Mouse (Mus musculus) cerebellum, adult 18-20 months (tissue): ENCODE measurements around the gene Pkd1.
A peak's percentile ranks its signal among the peaks of the same experiment; 100 is the strongest.

Experiments used
- DNase-seq, 2 experiments: peaks; one replicate each; pipeline ENCODE4 v3.0.0; 2021

Pkd1 gene

DNA sequence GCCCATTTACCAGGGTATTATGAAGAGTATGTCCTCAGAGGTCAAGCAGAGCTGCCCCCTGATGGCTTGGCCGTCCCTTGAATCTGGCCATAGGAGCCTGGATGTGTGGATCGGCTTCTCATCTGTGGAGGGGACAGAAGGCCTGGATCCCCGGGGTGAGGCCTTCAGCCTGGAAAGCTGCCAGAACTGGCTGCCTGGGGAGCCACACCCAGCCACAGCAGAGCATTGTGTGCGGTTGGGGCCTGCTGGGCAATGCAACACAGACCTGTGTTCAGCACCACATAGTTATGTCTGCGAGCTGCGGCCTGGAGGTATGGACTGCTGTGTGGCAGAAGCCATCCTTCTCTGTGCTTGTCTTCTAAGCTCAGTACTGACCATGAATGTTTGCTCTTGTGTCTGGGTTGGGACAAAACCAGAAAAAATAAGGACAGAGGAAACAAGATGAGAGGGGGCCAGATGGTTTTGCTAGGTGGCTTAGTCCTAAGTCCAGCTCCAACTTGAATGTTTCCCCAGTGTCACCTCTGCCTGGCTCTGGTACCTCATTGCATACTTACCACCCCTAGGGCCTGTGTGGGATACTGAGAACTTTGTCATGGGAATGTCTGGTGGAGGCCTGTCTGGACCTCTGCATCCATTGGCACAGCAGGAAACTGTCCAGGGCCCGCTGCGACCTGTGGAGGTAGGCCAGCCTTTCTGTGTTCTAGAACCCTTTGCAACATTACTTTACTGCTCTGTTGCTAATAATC is 17.6 kb downstream of the Pkd1 start:
- DNase-seq = peak in 1 of 2 experiments; percentile 28

DNA sequence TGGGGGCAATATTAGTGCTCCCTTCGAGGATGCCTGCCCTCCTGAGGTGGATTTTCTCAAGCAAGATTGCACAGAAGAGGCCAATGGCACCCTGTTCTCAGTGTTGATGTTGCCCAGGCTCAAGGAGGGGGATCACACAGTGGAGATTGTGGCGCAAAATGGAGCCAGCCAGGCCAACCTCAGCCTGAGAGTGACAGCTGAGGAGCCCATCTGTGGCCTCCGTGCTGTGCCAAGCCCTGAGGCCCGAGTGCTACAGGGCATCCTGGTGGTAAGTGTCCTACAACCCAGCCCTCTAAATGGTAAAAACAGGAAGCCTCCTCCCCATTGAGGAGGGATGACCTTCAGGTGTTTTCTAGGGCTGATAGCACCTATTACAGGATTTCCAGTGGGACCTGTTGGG is 20.2 kb downstream of the Pkd1 start:
- peak; percentile 47 to 52 for DNase-seq

DNA sequence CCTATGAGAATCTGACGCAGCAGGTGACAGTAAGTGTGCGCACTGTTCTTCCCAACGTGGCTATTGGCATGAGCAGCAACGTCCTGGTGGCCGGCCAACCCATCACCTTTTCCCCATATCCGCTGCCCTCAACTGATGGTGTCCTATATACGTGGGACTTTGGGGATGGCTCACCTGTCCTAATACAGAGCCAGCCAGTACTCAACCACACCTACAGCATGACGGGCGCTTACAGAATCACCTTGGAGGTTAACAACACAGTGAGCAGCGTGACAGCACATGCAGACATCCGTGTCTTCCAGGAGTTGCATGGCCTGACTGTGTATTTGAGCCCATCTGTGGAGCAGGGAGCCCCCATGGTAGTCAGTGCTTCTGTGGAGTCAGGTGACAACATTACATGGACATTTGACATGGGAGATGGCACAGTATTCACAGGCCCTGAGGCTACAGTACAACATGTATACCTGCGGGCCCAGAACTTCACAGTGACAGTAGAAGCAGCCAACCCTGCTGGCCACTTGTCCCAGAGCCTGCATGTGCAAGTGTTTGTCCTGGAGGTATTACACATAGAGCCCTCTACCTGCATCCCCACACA is 23.1 kb downstream of the Pkd1 start:
- DNase-seq = no peak

DNA sequence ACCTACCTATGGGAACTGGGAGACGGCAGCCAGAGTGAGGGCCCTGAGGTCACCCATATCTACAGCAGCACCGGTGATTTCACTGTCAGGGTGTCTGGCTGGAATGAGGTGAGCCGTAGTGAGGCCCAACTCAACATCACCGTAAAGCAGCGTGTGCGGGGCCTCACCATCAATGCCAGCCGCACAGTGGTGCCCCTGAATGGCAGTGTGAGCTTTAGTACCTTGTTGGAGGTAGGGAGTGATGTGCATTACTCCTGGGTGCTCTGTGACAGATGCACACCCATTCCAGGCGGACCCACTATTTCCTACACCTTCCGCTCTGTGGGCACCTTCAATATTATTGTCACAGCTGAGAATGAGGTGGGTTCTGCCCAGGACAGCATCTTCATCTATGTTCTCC is 24.2 kb downstream of the Pkd1 start:
- no peak for DNase-seq

DNA sequence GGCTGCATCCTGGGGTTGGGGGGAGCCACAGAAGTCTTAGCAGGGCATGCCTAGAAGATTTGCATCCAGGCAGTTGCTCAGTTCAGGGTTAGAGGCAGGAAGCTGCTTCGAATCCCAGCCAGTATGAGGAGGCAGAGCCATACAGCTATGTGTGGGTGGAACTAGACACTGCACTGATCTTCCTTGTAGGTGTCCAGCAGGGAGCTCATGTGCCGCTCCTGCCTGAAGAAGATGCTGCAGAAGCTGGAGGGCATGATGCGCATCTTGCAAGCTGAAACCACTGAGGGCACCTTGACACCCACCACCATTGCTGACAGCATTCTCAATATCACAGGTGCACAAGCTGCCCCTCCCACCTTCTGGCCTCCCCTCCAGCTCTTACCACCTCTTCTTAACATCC is 29.9 kb downstream of the Pkd1 start:
- DNase-seq = no peak

DNA sequence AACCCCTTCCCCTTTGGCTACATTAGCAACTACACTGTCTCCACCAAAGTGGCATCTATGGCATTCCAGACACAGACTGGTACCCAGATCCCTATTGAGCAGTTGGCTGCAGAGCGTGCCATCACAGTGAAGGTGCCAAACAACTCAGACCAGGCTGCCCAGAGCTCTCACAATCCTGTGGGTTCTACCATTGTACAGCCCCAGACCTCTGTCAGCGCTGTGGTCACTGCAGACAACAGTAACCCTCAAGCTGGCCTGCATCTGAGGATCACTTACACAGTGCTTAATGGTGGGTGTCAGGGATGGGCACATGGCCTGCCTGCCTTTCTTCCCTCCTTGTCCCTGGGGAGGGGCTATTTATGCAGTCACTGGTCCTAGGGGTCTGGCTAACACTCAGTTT is 30.7 kb downstream of the Pkd1 start:
- DNase-seq = no peak

DNA sequence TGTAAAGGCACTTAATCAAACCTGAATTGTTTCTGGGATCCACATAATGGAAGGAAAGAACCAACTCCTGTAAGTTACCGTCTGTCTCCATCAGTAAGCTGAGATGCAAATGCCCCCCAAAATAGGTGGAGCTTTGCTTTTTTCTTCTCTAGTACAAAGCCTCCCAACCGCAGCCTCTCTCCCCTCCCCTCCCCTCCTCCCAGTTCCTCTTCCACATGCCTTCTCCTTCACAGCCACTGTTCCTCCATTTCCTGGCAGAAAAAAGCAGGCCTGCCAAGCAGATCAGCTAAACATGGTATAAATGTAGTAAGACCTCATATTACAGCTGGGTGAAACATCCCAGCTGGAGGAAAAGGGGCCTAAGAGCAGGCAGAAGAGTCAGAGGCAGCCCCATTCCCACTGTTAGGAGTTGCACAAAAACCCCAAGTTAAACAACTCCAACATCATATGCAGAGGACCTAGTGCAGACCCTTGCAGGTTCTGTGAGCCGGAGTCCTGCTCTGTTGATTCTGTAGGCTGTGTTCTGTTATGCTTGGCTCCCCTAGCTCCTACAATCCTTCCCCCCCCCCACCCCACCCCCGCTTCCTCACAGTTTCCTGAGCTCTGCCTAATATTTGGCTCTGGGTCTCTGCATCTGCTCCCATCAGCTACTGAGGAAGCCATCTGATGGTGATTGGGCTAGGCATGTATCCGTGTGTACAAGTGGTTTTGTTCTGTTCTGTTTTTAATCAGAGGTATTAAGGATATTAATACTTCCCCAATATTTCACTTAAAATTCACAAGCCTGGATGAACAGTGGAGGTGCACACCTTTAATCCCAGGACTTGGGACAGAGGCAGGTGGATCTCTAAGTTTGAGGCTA is 34.2 kb downstream of the Pkd1 start:
- DNase-seq = no peak

DNA sequence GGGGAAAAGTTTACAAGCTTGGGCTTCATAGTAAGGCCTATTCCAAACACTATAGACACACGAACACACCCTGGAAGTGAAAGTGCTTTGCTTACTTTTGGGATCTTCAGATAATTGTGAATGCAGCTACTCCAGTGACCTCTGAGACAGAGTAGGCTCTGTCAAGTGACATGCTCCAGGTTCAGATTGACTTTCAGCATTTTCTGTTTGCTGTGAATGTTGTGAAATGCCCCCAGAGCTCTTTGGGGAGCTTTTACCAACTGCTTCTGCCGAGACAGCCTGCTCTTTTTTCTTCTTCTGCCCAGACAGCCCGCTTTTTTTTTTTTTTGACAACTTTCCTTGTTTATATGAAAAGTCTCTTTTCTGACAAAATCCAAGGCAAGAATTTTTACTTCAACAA is 34.9 kb downstream of the Pkd1 start:
- no peak for DNase-seq

DNA sequence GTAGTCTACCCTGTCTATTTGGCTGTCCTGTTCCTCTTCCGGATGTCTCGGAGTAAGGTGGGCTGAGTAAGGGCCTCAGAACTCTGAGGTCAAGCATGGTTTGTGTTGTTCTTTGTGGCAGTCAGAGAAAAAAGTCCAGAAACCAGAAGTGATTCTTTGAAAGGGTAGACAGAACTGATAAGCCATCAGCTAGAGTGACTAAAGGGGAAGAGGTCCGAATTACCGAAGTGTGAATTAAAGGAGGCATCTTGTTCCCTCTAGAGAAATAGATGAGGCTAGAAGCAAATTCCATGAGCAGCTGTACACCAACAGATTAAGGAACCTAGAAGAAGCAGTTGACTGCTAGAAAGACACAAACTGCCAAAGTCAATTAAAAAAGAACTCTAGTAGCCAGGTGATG is 36.9 kb downstream of the Pkd1 start:
- DNase-seq = no peak

DNA sequence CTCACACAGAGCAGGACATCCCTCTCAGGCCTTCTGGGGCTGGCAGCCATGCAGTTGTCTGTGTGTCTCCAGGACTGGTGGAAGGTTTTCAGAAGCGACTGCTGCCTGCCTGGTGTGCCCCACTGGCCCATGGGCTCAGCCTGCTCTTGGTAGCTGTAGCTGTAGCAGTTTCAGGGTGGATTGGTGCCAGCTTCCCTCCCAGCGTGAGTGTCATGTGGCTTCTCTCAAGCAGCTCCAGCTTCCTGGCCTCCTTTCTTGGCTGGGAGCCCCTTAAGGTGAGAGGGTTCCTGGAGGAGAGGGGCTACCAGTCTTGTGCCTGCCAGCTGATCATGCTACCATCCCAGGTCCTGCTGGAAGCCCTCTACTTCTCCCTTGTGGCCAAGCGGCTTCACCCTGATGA is 41.3 kb downstream of the Pkd1 start:
- peak; percentile 71 to 78 for DNase-seq

DNA sequence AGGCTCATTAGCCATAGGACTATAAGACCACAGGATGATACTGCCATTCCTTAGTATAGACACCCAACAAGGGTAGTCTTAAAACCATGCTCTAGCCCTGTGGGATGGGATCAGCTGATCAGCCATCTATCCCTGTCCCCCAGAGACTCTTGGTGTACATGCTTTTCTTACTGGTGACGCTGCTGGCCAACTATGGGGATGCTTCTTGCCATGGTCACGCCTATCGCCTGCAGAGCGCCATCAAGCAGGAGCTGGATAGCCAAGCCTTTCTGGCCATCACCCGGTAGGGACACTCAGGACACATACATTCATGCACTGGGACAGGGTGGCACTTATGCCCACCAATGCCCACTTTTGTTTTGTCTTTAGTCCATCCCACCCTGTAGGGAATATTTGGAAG is 42.1 kb downstream of the Pkd1 start:
- no peak for DNase-seq

DNA sequence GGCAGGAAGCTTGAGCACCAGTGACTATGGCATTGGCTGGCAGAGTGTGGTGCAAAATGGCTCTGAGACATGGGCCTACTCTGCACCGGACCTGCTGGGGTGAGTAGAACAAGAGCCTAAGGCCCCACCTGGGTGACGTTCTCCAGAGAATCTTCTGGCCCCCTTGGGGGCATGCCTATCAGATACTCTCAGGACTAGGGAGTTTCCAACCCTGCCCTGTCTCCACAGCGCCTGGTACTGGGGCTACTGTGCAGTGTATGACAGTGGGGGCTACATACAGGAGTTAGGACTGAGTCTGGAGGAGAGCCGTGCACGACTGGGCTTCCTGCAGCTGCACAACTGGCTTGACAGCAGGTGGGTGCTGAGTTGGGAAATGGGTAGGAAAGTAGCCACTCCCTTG is 43.6 kb downstream of the Pkd1 start:
- DNase-seq = no peak

DNA sequence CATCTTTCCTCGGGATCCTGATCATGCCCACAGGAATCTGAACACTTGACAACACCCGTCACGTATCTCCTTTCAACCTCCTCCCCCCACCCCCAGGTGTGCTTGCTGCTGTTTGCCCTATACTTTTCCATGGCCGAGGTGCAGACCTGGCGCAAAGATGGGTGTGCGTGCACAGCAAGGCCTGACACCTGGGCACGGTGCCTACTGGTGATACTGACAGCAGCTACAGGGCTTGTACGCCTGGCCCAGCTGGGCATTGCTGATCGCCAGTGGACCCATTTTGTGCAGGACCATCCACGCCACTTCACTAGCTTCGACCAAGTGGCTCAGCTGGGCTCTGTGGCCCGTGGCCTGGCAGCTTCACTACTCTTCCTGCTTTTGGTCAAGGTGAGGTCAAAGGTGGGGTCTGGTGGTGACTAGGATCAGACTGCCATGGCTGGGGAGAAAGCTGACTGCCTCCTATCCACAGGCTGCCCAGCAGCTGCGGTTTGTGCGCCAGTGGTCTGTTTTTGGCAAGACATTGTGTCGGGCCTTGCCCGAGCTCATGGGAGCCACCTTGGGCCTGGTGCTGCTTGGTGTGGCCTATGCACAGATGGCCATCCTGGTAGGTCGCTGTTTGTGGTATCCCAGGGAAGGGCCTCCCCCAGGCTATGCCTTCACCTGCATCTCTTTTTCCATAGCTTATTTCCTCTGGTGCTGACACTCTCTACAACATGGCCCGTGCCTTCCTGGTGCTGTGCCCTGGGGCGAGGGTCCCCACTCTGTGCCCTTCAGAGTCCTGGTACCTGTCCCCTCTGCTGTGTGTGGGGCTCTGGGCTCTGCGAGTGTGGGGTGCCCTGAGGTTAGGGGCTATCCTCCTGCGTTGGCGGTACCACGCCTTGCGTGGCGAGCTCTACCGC is 44.6 kb downstream of the Pkd1 start:
- peak; percentile 42 to 49 for DNase-seq

DNA sequence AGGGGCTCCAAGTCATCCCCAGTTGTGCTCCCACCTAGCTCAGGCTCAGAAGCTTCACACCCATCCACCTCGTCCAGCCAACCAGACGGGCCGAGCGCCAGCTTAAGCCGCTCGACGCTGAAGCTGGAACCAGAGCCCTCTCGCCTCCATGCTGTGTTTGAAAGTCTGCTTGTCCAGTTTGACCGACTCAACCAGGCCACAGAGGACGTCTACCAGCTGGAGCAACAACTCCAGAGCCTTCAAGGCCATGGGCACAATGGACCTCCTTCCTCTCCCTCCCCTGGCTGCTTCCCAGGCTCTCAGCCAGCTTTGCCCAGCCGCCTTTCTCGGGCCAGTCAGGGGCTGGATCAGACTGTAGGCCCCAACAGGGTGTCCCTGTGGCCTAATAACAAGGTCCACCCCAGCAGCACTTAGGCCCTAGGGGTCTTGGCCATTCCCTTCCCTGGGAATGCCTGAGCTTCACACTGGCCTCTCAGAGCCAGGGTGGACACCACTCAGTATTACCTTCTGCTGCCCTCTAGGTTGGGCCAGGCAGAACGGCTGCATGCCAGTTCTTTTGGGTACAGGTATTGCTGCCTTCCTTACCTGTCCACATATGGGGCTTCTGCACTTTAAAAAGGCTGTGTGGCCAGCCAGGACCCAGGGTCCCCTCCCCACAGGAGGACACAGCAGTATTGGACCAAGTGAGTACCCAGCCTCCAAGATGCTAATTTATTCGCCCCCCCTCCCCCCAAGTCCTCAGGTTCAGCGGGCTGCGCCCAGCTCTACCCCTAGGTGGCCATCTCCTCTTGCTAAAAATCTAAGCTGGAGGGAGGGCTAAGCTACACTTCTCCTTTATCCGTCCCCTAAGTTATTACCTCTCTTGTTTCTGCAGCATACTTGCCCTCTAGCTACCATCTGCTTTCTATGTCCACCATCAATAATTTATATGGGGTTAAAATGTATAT is 45.8 kb downstream of the Pkd1 start:
- DNase-seq = peak; percentile 62 to 65

DNA sequence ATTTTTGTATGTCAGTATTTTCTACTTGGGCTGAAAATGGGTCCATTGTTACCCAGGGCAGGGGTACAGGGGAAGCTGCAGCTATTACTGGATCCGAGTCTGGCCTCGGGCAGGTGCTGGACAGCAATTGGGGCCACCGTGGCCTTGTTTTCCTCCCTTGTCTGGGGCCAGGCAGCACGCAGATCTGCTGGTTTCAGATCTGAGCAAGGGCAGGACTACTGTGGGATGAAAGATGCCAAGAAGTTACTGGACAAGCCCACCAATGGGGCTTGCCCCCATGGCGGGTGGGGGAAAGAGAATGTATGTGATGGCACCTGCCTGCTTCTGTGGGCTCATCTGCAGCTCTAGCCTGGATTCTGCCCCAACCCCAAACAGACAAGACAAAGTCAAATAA is 46.4 kb downstream of the Pkd1 start:
- DNase-seq = peak in 1 of 2 experiments; percentile 38

DNA sequence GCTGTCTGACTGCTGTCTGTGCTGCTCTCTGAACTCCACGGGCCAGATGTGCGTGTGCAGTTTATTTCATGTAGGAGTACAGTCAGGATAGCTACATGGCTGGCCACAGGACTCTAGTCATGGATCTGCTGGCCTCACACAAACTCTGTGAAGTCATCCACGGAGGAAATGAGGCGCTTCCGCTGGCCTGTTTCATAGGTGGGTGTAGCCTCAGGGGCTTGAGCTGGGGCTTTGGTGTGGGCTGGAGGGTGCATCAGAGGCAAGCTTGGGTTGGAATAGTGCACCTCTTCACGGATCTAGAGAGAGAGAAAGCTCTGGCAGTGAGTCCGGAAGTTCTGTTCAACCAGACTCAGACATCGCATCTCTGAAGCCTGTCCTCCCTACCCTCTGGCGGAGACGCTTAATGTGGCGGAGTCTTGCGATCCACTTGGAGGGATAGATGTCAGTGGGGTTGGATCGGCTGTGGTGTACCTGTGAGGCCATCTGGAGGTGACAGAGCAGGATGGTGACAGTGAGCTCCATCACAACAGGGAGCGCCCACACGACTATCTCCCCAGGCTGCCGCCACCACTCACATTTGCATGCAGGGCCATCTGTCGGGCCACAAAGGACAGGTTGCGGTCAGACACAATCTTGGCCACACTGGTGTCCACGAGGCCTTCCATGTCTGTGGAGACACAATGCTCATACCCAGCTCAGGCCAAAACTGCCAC is 47.0 kb downstream of the Pkd1 start:
- DNase-seq = peak; percentile 83 to 89

DNA sequence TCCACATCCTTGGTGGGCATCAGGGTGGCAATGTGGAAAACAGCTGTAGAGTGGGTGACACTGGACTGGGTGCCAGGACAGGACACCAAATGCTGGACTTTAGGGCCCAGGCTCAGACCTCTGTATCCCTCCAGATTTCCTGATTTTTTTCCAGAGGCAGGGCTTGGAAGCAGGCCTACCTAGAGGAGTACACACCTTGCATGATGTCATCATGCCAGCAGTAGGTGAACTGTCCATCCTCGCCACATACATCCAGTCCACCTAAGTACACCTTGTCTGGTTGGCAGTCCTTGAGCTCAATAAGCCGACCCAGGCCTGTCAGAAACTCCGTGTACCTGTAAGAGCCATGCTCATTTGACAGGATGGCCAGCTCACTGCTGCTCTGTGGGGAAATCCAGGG is 48.4 kb downstream of the Pkd1 start:
- DNase-seq = no peak

DNA sequence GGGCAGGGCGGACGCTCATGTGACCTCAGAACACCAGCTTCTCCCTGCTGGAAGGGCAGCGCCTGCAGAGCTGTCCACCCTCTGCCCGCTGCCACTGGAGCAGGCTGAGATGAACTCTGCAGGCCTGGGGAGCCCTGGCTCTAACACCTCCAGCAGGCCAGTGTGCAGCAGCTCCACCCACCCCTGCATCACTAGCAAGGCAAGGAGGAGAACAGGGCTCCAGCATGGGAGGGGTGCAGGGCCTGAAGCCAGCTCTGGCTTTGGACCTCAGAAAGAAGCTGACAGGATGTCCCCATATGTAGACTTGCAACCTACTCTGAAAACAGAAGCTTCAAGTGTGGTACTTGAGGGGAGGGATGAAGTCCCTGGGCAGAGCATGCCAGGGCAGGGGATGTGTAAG is 50.9 kb downstream of the Pkd1 start:
- DNase-seq = peak; percentile 42 to 50

DNA sequence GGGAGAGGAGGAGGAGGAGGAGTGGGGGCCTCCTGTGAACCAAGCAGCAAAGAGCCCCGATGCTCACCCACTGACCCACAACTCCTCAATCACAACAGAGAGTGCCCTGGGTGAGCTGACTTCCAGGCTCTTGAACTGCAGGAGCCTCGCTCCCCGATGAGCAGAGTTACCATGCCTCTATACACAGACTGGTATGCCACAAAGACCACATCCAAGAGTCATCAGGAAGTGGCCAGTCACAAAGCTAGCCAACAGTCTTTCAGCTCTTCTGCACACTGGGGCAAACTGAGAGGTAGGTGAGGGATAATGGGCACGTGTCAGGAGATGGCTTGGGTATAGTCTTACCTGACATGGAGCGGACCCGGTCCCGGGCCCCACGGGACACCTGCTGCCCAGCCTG is 54.3 kb downstream of the Pkd1 start:
- no peak for DNase-seq

DNA sequence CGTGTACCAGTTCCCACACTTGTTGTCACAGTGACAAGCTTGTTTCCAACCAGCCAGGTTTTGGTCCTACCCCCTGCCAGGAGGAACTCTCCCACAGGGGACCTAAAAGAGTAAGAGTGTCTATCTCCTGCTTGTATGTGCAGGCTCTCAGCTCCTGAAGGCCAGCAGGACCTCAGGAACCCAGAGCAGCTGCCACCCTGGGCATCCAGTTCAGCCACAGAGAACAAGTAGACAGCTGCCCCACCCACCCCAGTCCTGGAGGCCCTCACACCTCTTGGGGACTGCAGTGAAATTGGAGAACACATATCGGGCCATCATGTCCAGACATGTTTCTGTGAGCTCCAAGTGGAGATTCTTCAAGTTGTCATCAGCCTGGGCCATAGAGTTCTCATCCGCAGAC is 54.9 kb downstream of the Pkd1 start:
- DNase-seq = no peak

DNA sequence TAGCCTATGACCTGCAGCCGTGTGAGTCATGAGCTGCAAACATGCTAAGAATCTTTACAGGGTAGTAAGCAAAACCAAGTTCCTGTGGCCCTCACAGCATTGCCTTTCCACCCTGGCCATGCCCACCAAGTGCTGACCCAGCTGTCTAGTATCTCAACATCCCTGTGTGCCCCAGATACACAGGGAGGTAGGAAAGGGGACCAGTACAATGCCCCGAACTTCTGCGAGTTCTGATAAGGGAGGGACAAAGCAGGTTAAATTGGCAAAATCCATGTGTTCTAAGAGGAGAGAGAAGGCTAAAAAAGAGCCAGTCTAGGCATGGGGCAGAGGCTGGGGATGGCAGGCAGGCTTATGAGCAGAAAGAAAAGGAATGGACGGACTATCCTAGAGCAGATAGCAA is 58.7 kb downstream of the Pkd1 start:
- DNase-seq = no peak
